Mouse (Mus musculus): ENCODE measurements at regions not wholly inside any gene's neighbourhood (a gene's known extent, or its start where the extent isn't known, plus 50 kb on each side); places are given as distances from the start of the nearest gene placed in this dataset.

DNA sequence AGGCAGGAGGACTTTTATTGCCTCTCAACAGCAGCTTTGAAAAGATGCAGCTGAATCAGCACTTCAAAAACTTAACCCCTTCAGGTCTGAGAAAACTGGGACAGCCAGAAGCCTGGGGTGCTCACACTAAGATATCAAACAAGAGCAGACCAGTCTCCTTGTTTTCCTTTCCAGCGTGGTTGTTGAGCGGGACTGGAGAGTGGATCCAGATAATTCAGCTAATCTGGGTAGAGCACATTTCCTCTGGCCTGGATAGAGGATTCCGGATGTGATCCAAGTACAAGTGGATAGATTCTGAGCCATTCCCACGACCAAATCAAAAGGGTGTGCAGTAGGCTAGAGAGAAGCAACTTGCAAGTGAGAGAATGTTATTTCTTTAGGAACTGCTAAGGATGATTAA is 68.7 kb upstream of the Pum3 start:
- Histone ChIP-seq H3K36me3 (no peaks in the 10 kb centered on the region), H3K9ac (replicated peaks) (no peak overlapping the region), H3K9me3 (no peaks in the 10 kb centered on the region), H3K4me1 (no peaks in the 10 kb centered on the region), H3K4me2 (replicated peaks) (no peak overlapping the region), H3K27me3 (no peaks in the 10 kb centered on the region), H3K27ac (replicated peaks) (no peak overlapping the region), H3K4me3 (no peak overlapping the region)
- 93% methylated on average over 4 of the region's 4 CpGs for WGBS
- no peak for ATAC-seq (ENCODE audit: low FRiP score, low read depth)

- Histone ChIP-seq H3K9ac (replicated peaks) (no peak overlapping the region), H3K9me3 (no peaks in the 10 kb centered on the region), H3K27me3 (no peaks in the 10 kb centered on the region), H3K36me3 (no peaks in the 10 kb centered on the region), H3K4me3 (no peak overlapping the region), H3K4me2 (replicated peaks) (no peak overlapping the region), H3K27ac (replicated peaks) (no peak overlapping the region), H3K4me1 (no peaks in the 10 kb centered on the region)
- no peak for ATAC-seq (ENCODE audit: low FRiP score, low read depth)
- WGBS = 92% methylated on average over 8 of the region's 8 CpGs
Observed at GRCm38 (mm10) chr19:27492468-27492867, 62.8 kb upstream of the Pum3 start.

- H3K4me3 ChIP-seq = no peak overlapping the region
- H3K4me2 ChIP-seq (replicated peaks) = no peak overlapping the region
- H3K9ac ChIP-seq (replicated peaks) = no peak overlapping the region
- no peaks in the 10 kb centered on the region for H3K36me3 ChIP-seq
- no peaks in the 10 kb centered on the region for H3K27me3 ChIP-seq
- no peak for ATAC-seq (ENCODE audit: low FRiP score, low read depth)
- no peak overlapping the region for H3K27ac ChIP-seq (replicated peaks)
- no peaks in the 10 kb centered on the region for H3K9me3 ChIP-seq
- no peaks in the 10 kb centered on the region for H3K4me1 ChIP-seq
- 94% methylated on average over 5 of the region's 5 CpGs for WGBS
Observed at GRCm38 (mm10) chr19:27491873-27492272, 62.2 kb upstream of the Pum3 start.

GRCm38 (mm10) chr19:27489053-27489452 is 59.4 kb upstream of the Pum3 start:
- Histone ChIP-seq H3K9ac (replicated peaks) (no peak overlapping the region), H3K36me3 (no peaks in the 10 kb centered on the region), H3K4me1 (no peaks in the 10 kb centered on the region), H3K4me3 (no peak overlapping the region), H3K27me3 (no peaks in the 10 kb centered on the region), H3K27ac (replicated peaks) (no peak overlapping the region), H3K4me2 (replicated peaks) (no peak overlapping the region), H3K9me3 (no peaks in the 10 kb centered on the region)
- 84% methylated on average over 4 of the region's 4 CpGs for WGBS
- no peak for ATAC-seq (ENCODE audit: low FRiP score, low read depth)

Data from midbrain, embryonic 12.5 days (tissue).